Mouse (Mus musculus): ENCODE data around the gene Zfp697. TPM values are rescaled to one million over a fixed set of nuclear protein-coding genes. Genes with fewer than 3 reads are reported as not detected.

The Zfp697 gene
- not detected for total RNA-seq (2023)

GRCm38 (mm10) chr3:98382246-98382939, at the start of gene Zfp697:
Zfp697 (plus strand) TSS chr3:98382461.

GRCm38 (mm10) chr3:98339706-98340109, 42.6 kb upstream of the Zfp697 start, which contains the start of gene Phgdh:
Phgdh (minus strand) TSS chr3:98339990.

GRCm38 (mm10) chr3:98457026-98457425, 74.8 kb downstream of the Zfp697 start, which contains the start of gene Gm4450:
Gm4450 (minus strand) TSS chr3:98457126.

GRCm38 (mm10) chr3:98510414-98510813, 128.2 kb downstream of the Zfp697 start, which contains the start of gene Hsd3b4:
Hsd3b4 (minus strand) TSS chr3:98510514.

GRCm38 (mm10) chr3:98588707-98589106, 206.4 kb downstream of the Zfp697 start, which contains the start of gene Gm10681:
Gm10681 (minus strand) TSS chr3:98588807.

GRCm38 (mm10) chr3:98630152-98630551, 247.9 kb downstream of the Zfp697 start, which contains the start of gene Hsd3b5:
Hsd3b5 (minus strand) TSS chr3:98630252.

GRCm38 (mm10) chr3:98724376-98724775, 342.1 kb downstream of the Zfp697 start, which contains the start of gene Hsd3b2:
Hsd3b2 (minus strand) TSS chr3:98724543.

Other genes with a start within 250 kb of the Zfp697 start
- 1.7 TPM for gene Adam30, start 221.8 kb upstream of the Zfp697 start, total RNA-seq (2023)
- not detected for gene Reg4, start 160.3 kb upstream of the Zfp697 start, total RNA-seq (2023)
- 0.53 TPM for gene Hmgcs2, start 102.0 kb upstream of the Zfp697 start, total RNA-seq (2023)
- 44.2 TPM for gene Phgdh, start 42.5 kb upstream of the Zfp697 start, total RNA-seq (2023)
- not detected for gene Gm4450, start 74.7 kb downstream of the Zfp697 start, total RNA-seq (2023)
- gene Hsd3b4, start 128.1 kb downstream of the Zfp697 start, total RNA-seq (2023) = not detected
- not detected for gene Gm10681, start 206.3 kb downstream of the Zfp697 start, total RNA-seq (2023)
- gene Hsd3b5, start 247.8 kb downstream of the Zfp697 start, total RNA-seq (2023) = not detected

Measured in CD4-positive naive resting alpha-beta T cell, adult 57 days (primary cell).